Mouse (Mus musculus) kidney, postnatal 25 days (tissue): ENCODE data around the gene Scnm1.

Experiments used
- DNase-seq, 2 experiments: peaks; one replicate each; pipeline ENCODE4 v3.0.0; 2021; ENCODE audit warnings: mixed read lengths in 2 of 2

Scnm1 gene

DNA sequence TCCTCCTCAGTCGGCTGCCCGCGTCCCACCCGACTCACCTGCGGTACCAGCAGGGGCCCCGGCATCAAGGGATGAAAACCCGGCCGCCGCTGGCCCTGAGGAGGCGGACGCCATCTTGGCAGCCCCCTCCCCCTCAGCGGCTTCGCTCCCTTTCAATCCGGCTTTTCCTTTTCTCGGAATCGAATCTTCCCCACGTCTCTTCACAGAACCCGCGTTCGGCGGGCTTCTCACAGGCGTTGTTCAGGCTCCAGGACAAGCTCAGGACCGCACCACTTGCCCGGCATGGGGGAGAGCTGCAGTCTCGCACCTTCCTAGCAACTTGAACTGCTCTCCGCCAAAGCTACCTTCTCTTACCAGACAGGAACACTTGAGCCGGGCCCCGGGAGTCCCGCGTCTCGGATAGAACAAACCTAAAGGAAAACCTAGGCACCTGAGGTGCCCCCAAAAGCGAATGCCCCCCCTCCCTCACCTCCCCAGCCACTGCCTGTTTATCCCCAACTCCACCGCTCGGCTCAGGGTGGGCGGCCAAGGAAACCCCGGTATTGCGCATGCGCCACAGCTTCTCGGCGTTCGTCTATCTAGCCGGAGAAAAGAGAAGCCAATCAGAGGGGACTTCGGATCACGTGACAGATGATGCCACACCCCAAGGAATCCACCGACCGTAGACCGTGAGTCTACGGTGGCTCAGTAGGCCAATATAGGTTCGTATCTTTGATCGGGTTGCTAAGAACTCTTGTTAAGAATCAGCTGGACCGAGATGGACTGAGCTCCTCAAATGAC is 27.3 kb downstream of the Scnm1 start, which contains the start of gene Pip5k1a:
TSS of gene Pip5k1a (minus strand) at position 593 of the 780 bp plus-strand sequence.
- DNase-seq, result peak; percentile 97 to 98

DNA sequence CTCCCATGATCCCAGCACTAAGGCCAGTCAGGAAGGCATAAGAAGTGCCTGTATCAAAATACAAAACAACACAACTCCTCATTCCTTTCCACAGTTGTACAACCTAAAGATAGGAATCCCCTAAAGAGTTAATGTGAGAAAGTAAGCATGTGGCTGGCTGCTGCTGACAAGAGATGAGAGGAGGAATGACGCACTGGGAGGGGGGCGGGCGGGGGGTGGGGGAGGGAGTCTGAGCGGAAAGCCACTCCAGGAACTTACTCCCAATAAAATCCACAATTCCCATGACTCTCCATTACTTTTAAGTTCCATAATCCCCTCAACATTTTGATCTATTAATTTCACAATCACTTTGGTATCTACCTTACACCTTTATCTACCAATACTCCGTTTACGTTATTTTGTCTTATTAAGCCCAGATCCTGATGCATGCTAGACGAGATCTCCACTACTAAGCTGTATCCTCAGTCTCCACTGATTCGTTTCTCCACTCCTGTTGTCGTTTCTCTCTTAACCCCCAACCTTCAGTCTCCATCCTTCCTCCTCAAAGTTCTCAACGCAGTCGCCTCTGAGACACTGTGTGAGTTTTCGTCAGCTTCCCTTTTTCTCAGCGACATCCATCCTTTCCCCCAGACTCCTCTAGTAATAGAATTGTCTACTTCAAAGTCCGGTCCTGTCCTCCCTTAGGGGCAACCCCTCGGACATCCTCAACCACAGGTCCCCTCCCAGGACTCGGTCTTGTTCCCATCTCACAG is 28.0 kb downstream of the Scnm1 start:
- DNase-seq, result no peak

DNA sequence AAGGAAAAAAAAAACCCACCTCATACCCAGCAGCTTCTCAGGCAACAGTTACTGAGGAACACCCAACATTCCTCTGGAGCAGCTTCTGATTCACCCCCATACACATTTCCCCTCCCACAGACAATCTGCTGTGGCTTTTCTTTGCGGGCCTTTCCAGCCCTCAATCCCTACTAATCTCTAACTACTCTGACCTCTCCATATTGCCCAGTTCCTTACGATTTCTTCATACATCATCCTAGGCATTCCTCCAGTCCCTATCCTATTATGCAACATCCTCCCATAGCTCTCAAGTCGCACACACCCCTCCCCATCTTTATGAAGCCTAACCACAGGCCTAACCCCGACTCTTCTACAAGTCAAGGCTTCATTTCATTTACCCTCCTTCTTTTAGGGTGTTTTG is 28.7 kb downstream of the Scnm1 start:
- DNase-seq, result no peak

DNA sequence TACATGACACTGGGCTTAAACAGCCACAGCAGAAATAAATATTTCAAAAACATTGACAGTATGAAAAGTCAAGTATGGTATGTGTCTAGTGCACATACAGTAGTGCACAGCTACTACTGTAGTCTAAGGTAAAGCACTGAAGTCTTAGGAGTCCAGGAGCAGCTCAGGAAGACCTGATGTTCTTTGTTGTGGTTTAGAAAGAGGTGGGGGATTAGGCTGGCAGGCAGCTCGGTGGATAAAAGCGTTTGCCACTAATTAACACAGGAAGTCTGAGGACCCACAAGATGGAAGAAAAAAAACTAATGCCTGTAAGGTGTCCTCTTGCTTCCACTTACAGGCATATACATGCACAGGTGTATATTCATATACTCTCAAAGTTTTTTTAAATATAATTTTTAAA is 33.0 kb downstream of the Scnm1 start:
- DNase-seq, result no peak

DNA sequence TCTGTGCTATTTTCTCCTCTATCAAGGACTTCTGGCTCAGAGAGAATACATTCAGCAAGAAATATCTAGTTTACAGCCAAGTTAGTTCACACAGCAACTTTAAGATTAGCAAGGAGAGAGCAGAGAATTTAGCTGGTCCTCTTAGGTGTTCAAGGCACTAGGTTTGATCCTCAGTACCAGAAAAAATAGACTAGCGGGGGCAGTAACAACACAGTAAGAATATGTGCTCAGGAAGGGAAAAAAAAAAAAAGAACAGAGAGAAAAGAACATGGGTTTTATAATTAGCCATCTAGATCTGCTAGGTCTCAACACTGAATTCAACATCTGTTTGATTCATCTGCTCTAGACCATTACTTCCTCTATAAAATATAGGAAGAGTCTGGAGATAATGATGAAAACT is 45.7 kb downstream of the Scnm1 start:
- no peak for DNase-seq
